Mouse (Mus musculus) erythroid progenitor cell, adult 5-6 weeks (primary cell): ENCODE data around the gene Exoc7. TPM values are rescaled to one million over a fixed set of nuclear protein-coding genes. Genes with fewer than 3 reads are reported as not detected.

Source experiments
- ATAC-seq: replicated peaks from 2 replicates; pipeline ENCODE4 v1.8.0; 2016; ENCODE audit warnings: moderate number of reproducible peaks, mild to moderate bottlenecking, moderate TSS enrichment, inconsistent platforms; ENCODE audit not compliant: poor library complexity, low FRiP score, severe bottlenecking
- total RNA-seq, 2 experiments: library from RNA; stranded (forward) in 1 of 2; stranded (reverse) in 1 of 2; fragments of 150-400 nt in 1 of 2; fragments of 186-747, 209-891 nt in 1 of 2; gene quantifications; 2 replicates each; pipeline versions ENCODE4 v1.2.3 to v1.2.4; 2015 to 2017; ENCODE audit warnings: low replicate concordance in 2 of 2

The Exoc7 gene
- total RNA-seq, 2 experiments from 2014 or later, result 8.4 to 57.7 TPM

- no peak for ATAC-seq
These were observed 56.1 kb downstream of the Exoc7 start for GRCm38 (mm10) chr11:116250898-116251297.

GRCm38 (mm10) chr11:116247502-116248222 is 59.4 kb downstream of the Exoc7 start:
- no peak for ATAC-seq

GRCm38 (mm10) chr11:116245616-116246015 is 61.4 kb downstream of the Exoc7 start:
- no peak for ATAC-seq

- ATAC-seq, result no peak
These were observed 62.5 kb downstream of the Exoc7 start for GRCm38 (mm10) chr11:116244580-116244979.

GRCm38 (mm10) chr11:116241744-116242235 is 65.2 kb downstream of the Exoc7 start:
- ATAC-seq, result no peak

- ATAC-seq, result no peak
These were observed 67.2 kb downstream of the Exoc7 start for GRCm38 (mm10) chr11:116239797-116240196.

Other genes starting within 250 kb of the Exoc7 start
- 2.5 and 6.5 TPM in 2 replicates for gene Unc13d, start 229.3 kb downstream of the Exoc7 start, total RNA-seq (2015; ENCODE audit: low replicate concordance)
- gene Unc13d, start 229.3 kb downstream of the Exoc7 start, total RNA-seq (2017; ENCODE audit: low replicate concordance), result 1.9 and 2.1 TPM in 2 replicates
- gene Wbp2, start 220.2 kb downstream of the Exoc7 start, total RNA-seq (2015; ENCODE audit: low replicate concordance), result 114 and 127 TPM in 2 replicates
- 43.8 and 56.9 TPM in 2 replicates for gene Wbp2, start 220.2 kb downstream of the Exoc7 start, total RNA-seq (2017; ENCODE audit: low replicate concordance)
- 2.5 TPM in 1 of 2 replicates, not detected in the other for gene Trim47, start 180.0 kb downstream of the Exoc7 start, total RNA-seq (2015; ENCODE audit: low replicate concordance)
- 0.90 TPM in 1 of 2 replicates, not detected in the other for gene Trim47, start 180.0 kb downstream of the Exoc7 start, total RNA-seq (2017; ENCODE audit: low replicate concordance)
- 4.0 and 4.6 TPM in 2 replicates for gene Trim65, start 176.1 kb downstream of the Exoc7 start, total RNA-seq (2015; ENCODE audit: low replicate concordance)
- gene Trim65, start 176.1 kb downstream of the Exoc7 start, total RNA-seq (2017; ENCODE audit: low replicate concordance), result 0.30 and 1.4 TPM in 2 replicates
- gene Mrpl38, start 168.4 kb downstream of the Exoc7 start, total RNA-seq (2015; ENCODE audit: low replicate concordance), result 9.2 and 16.9 TPM in 2 replicates
- 5.3 and 8.5 TPM in 2 replicates for gene Mrpl38, start 168.4 kb downstream of the Exoc7 start, total RNA-seq (2017; ENCODE audit: low replicate concordance)
- 13.3 and 32.7 TPM in 2 replicates for gene Fbf1, start 139.1 kb downstream of the Exoc7 start, total RNA-seq (2015; ENCODE audit: low replicate concordance)
- gene Fbf1, start 139.1 kb downstream of the Exoc7 start, total RNA-seq (2017; ENCODE audit: low replicate concordance), result 12.3 and 27.5 TPM in 2 replicates
- 11.2 and 19.3 TPM in 2 replicates for gene Ten1, start 108.4 kb downstream of the Exoc7 start, total RNA-seq (2015; ENCODE audit: low replicate concordance)
- 3.0 and 3.7 TPM in 2 replicates for gene Ten1, start 108.4 kb downstream of the Exoc7 start, total RNA-seq (2017; ENCODE audit: low replicate concordance)
- gene Acox1, start 108.2 kb downstream of the Exoc7 start, total RNA-seq (2015; ENCODE audit: low replicate concordance), result 15.5 and 18.4 TPM in 2 replicates
- gene Acox1, start 108.2 kb downstream of the Exoc7 start, total RNA-seq (2017; ENCODE audit: low replicate concordance), result 6.4 and 20.5 TPM in 2 replicates
- not detected in 2 replicates for gene Evpl, start 69.2 kb downstream of the Exoc7 start, total RNA-seq (2015; ENCODE audit: low replicate concordance)
- not detected in 2 replicates for gene Evpl, start 69.2 kb downstream of the Exoc7 start, total RNA-seq (2017; ENCODE audit: low replicate concordance)
- gene Srp68, start 33.0 kb downstream of the Exoc7 start, total RNA-seq (2015; ENCODE audit: low replicate concordance), result 13.7 and 18.9 TPM in 2 replicates
- 18.2 and 21.3 TPM in 2 replicates for gene Srp68, start 33.0 kb downstream of the Exoc7 start, total RNA-seq (2017; ENCODE audit: low replicate concordance)
- not detected in 2 replicates for gene Galr2, start 26.3 kb downstream of the Exoc7 start, total RNA-seq (2015; ENCODE audit: low replicate concordance)
- not detected in 2 replicates for gene Galr2, start 26.3 kb downstream of the Exoc7 start, total RNA-seq (2017; ENCODE audit: low replicate concordance)
- gene Foxj1, start 28.2 kb upstream of the Exoc7 start, total RNA-seq (2015; ENCODE audit: low replicate concordance), result not detected in 2 replicates
- gene Foxj1, start 28.2 kb upstream of the Exoc7 start, total RNA-seq (2017; ENCODE audit: low replicate concordance), result 0.83 TPM in 1 of 2 replicates, not detected in the other
- 5.8 and 11.7 TPM in 2 replicates for gene Rnf157, start 105.8 kb upstream of the Exoc7 start, total RNA-seq (2015; ENCODE audit: low replicate concordance)
- 9.2 and 9.8 TPM in 2 replicates for gene Rnf157, start 105.8 kb upstream of the Exoc7 start, total RNA-seq (2017; ENCODE audit: low replicate concordance)
- 153 and 187 TPM in 2 replicates for gene Ubald2, start 126.9 kb upstream of the Exoc7 start, total RNA-seq (2015; ENCODE audit: low replicate concordance)
- gene Ubald2, start 126.9 kb upstream of the Exoc7 start, total RNA-seq (2017; ENCODE audit: low replicate concordance), result 47.2 and 63.3 TPM in 2 replicates
- gene Qrich2, start 159.0 kb upstream of the Exoc7 start, total RNA-seq (2015; ENCODE audit: low replicate concordance), result not detected in 2 replicates
- gene Qrich2, start 159.0 kb upstream of the Exoc7 start, total RNA-seq (2017; ENCODE audit: low replicate concordance), result not detected in 2 replicates
- 10.8 and 15.9 TPM in 2 replicates for gene Prpsap1, start 187.0 kb upstream of the Exoc7 start, total RNA-seq (2015; ENCODE audit: low replicate concordance)
- 9.5 and 12.0 TPM in 2 replicates for gene Prpsap1, start 187.0 kb upstream of the Exoc7 start, total RNA-seq (2017; ENCODE audit: low replicate concordance)
- gene Sphk1, start 223.7 kb upstream of the Exoc7 start, total RNA-seq (2015; ENCODE audit: low replicate concordance), result 34.0 and 39.3 TPM in 2 replicates
- 65.2 and 96.7 TPM in 2 replicates for gene Sphk1, start 223.7 kb upstream of the Exoc7 start, total RNA-seq (2017; ENCODE audit: low replicate concordance)